Mouse (Mus musculus): Measurements from ENCODE around the gene Cryzl2.

GRCm38 (mm10) chr1:157518111-157518523 lies 59.7 kb downstream of the Cryzl2 start:
- TF ChIP-seq POLR2A (IDR thresholded peaks at IDR 0.05; ENCODE audit: low read depth, low read length) (no peak), CTCF (conservative IDR thresholded peaks at IDR 0.05; ENCODE audit: insufficient read depth, insufficient read length, low read depth, low read length) (no peak)

Measured in kidney, adult 2 months (tissue).